Mouse (Mus musculus): Measurements from ENCODE around the gene Borcs6. TPM values are rescaled to one million over a fixed set of nuclear protein-coding genes. Genes with fewer than 3 reads are reported as not detected.

Borcs6 gene
- total and polyA plus RNA-seq, 2 experiments from 2014 or later, result 20.9 to 32.8 TPM

DNA sequence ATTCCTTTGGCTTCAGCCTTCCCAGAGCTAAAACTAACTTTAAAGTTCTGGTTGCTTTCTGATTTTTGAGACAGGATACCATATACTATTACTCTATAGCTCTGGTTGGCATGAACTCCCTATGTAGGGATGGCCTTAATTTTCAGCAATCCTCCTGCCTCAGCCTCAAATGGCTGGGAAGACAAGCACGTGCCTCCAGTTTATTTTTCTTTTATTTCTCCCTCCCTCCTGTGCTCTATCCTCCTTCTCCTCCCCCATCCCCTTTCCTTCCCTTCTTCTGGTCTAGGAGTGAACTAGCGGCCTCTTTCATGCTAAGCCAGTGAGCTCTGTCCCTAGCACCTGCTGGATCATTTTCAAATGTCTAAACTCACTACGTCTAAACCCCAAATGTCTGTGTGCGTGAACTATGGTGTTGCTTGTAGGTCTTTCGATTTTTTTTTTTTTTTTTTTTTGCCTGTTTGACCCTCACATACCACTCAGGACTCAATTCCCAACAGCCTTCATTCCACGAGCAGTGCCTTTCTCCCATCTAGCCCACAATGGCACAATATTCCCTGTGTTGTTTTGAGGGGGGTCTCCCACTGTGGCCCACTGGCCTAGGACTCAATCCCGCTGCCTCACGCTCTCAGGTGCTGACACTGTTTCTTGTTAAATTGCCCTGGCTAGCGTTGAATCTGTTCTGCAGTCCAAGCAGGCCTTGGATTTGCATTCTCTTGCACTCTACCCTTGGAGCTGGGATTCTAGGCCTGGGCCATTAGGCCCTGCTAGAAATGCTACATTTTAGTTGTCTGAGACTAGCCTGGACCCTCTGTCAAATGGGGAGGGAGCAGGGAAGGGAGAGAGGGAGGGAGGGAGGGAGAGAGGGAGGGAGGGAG lies 5.0 kb downstream of the Borcs6 start:
- Histone ChIP-seq H3K4me3 (ENCODE audit: low read depth, low read length) (peak overlapping the region; percentile 69), H3K4me2 (ENCODE audit: low read depth) (peak overlapping the region; percentile 85), H3K27ac (ENCODE audit: low read depth, low read length) (no peak overlapping the region), H3K9ac (peak overlapping the region; percentile 66), H3K9me3 (ENCODE audit: low read length) (no peaks in the 10 kb centered on the region), H3K36me3 (ENCODE audit: insufficient read depth) (no peaks in the 10 kb centered on the region), H3K4me1 (ENCODE audit: insufficient read depth) (peaks cover 9% of the 10 kb centered on the region), H3K27me3 (ENCODE audit: insufficient read depth, low read length) (no peaks in the 10 kb centered on the region)
- WGBS, result 55% methylated on average over 9 of the region's 9 CpGs
- ATAC-seq (no peak), DNase-seq (no peak)
- TF ChIP-seq CTCF (IDR thresholded peaks at IDR 0.05; ENCODE audit: low read depth), result no peak

GRCm38 (mm10) chr11:69065394-69065925 lies 5.9 kb downstream of the Borcs6 start:
- H3K27me3 ChIP-seq (ENCODE audit: insufficient read depth, low read length), result no peaks in the 10 kb centered on the region
- no peak overlapping the region for H3K9ac ChIP-seq
- DNase-seq (no peak), ATAC-seq (no peak)
- TF ChIP-seq CTCF (IDR thresholded peaks at IDR 0.05; ENCODE audit: low read depth), result no peak
- no peak overlapping the region for H3K27ac ChIP-seq (ENCODE audit: low read depth, low read length)
- WGBS, result 57% methylated on average over 3 of the region's 3 CpGs
- peaks cover 9% of the 10 kb centered on the region for H3K4me1 ChIP-seq (ENCODE audit: insufficient read depth)
- no peak overlapping the region for H3K4me3 ChIP-seq (ENCODE audit: low read depth, low read length)
- H3K4me2 ChIP-seq (ENCODE audit: low read depth), result peak overlapping the region; percentile 80; the same call in 1 of the 2 replicates
- H3K36me3 ChIP-seq (ENCODE audit: insufficient read depth), result no peaks in the 10 kb centered on the region
- H3K9me3 ChIP-seq (ENCODE audit: low read length), result no peaks in the 10 kb centered on the region

DNA sequence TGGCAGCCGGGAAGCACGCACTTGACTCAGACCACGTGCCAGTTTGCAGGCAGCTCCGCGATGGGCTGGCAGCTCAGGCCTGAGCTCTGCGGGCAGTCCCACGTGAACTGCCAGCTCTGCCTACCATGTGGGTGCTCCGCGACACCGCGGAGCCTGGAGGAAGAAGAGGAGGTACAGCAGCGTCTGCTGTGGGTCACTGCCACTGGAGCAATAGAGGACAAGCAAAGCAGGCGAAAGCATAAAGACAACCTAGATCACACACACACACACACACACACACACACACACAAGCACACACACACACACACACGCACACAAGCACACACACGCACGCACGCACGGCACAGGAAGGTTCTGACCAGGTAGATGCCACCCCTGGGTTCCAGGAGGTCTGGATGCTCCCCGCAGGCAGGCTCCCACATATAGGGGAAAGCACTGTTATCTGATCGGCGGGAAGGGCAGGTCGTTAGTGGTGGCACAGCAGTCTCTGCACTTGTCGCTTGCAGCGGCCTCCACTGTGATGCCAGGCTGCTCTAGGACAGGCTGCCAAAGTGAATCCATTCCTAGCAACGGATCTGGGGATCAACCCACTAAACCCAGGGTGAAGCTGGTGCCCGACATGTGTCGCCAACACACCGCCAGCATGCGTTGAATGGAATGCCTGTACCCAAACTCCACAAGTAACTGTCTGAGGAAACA lies 6.8 kb downstream of the Borcs6 start:
- Histone ChIP-seq H3K9me3 (ENCODE audit: low read length) (no peaks in the 10 kb centered on the region), H3K4me2 (ENCODE audit: low read depth) (peak overlapping the region; percentile 80), H3K36me3 (ENCODE audit: insufficient read depth) (no peaks in the 10 kb centered on the region), H3K9ac (peak overlapping the region; percentile 43), H3K27ac (ENCODE audit: low read depth, low read length) (0 out of 2 replicates have a peak overlapping the region, but pooled peaks have one; percentile 24), H3K27me3 (ENCODE audit: insufficient read depth, low read length) (no peaks in the 10 kb centered on the region), H3K4me3 (ENCODE audit: low read depth, low read length) (peak overlapping the region; percentile 41), H3K4me1 (ENCODE audit: insufficient read depth) (peaks cover 7% of the 10 kb centered on the region)
- WGBS, result 1% methylated on average over 29 of the region's 29 CpGs
- TF ChIP-seq CTCF (IDR thresholded peaks at IDR 0.05; ENCODE audit: low read depth), result no peak
- ATAC-seq, result no peak
- peak; percentile 65 for DNase-seq

DNA sequence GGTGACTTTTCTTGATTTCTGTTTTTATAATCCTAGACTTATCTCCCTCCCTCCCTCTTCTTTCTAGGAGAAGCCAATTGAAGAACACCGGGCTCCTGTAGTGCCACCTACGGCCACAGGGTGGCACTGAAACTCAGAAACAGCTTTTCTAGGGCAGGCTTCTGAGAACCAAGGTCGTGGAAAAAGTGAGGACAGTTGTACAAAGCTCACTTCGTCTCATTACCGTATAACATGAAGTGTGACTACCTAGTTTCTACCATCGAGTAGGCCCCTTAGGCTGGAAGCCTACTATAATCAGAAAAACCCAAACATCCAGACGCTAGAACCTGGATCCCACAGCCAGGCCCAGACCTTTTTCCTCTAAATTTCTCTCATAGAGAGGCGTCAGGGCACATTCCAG lies 7.4 kb downstream of the Borcs6 start:
- Histone ChIP-seq H3K4me2 (ENCODE audit: low read depth) (peak overlapping the region; percentile 80), H3K27ac (ENCODE audit: low read depth, low read length) (no peak overlapping the region), H3K9ac (no peak overlapping the region), H3K4me1 (ENCODE audit: insufficient read depth) (peaks cover 7% of the 10 kb centered on the region; the same call in 1 of the 2 replicates), H3K4me3 (ENCODE audit: low read depth, low read length) (peak overlapping the region; percentile 41), H3K36me3 (ENCODE audit: insufficient read depth) (no peaks in the 10 kb centered on the region), H3K27me3 (ENCODE audit: insufficient read depth, low read length) (no peaks in the 10 kb centered on the region), H3K9me3 (ENCODE audit: low read length) (no peaks in the 10 kb centered on the region)
- DNase-seq (peak; percentile 93), ATAC-seq (no peak)
- 11% methylated on average over 8 of the region's 8 CpGs for WGBS
- TF ChIP-seq CTCF (IDR thresholded peaks at IDR 0.05; ENCODE audit: low read depth), result peak; percentile 89

DNA sequence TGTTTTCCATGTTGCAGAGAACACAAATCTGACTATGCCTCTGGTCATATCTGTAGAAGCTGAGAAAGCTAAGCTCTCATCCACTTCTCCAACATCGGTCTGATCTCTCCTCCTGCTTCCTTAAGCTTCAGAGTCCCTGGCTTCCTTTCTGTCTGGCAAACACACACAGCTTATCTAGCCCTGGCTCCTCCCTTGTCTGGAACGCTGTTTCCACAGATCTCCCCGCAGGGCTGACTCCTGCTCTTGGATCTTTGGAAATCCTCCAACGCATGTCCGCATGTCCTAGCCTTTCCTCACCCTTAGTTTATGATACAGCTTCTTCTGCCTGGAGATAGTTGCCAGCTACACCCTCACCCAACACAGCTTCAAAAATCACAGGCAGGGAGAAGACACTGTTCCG lies 8.1 kb downstream of the Borcs6 start:
- no peak for TF ChIP-seq CTCF (IDR thresholded peaks at IDR 0.05; ENCODE audit: low read depth)
- Histone ChIP-seq H3K9ac (no peak overlapping the region), H3K36me3 (ENCODE audit: insufficient read depth) (no peaks in the 10 kb centered on the region), H3K9me3 (ENCODE audit: low read length) (no peaks in the 10 kb centered on the region), H3K4me2 (ENCODE audit: low read depth) (no peak overlapping the region), H3K27ac (ENCODE audit: low read depth, low read length) (no peak overlapping the region), H3K27me3 (ENCODE audit: insufficient read depth, low read length) (no peaks in the 10 kb centered on the region), H3K4me1 (ENCODE audit: insufficient read depth) (peaks cover 12% of the 10 kb centered on the region), H3K4me3 (ENCODE audit: low read depth, low read length) (no peak overlapping the region)
- DNase-seq, result no peak
- WGBS, result 62% methylated on average over 6 of the region's 6 CpGs
- ATAC-seq, result no peak

- Histone ChIP-seq H3K27ac (ENCODE audit: low read depth, low read length) (peak overlapping the region; percentile 89), H3K4me2 (ENCODE audit: low read depth) (peak overlapping the region; percentile 75), H3K4me3 (ENCODE audit: low read depth, low read length) (peak overlapping the region; percentile 53), H3K27me3 (ENCODE audit: insufficient read depth, low read length) (no peaks in the 10 kb centered on the region), H3K9ac (peak overlapping the region; percentile 69), H3K4me1 (ENCODE audit: insufficient read depth) (peaks cover 12% of the 10 kb centered on the region), H3K9me3 (ENCODE audit: low read length) (no peaks in the 10 kb centered on the region), H3K36me3 (ENCODE audit: insufficient read depth) (no peaks in the 10 kb centered on the region)
- no peak for TF ChIP-seq CTCF (IDR thresholded peaks at IDR 0.05; ENCODE audit: low read depth)
- 0% methylated on average over 13 of the region's 13 CpGs for WGBS
- DNase-seq (no peak), ATAC-seq (no peak)
Observed at GRCm38 (mm10) chr11:69070093-69070492, 10.6 kb downstream of the Borcs6 start.
